Mouse (Mus musculus): Measurements from ENCODE around the gene Erf.
A peak's percentile ranks its signal among the peaks of the same experiment; 100 is the strongest.

DNA sequence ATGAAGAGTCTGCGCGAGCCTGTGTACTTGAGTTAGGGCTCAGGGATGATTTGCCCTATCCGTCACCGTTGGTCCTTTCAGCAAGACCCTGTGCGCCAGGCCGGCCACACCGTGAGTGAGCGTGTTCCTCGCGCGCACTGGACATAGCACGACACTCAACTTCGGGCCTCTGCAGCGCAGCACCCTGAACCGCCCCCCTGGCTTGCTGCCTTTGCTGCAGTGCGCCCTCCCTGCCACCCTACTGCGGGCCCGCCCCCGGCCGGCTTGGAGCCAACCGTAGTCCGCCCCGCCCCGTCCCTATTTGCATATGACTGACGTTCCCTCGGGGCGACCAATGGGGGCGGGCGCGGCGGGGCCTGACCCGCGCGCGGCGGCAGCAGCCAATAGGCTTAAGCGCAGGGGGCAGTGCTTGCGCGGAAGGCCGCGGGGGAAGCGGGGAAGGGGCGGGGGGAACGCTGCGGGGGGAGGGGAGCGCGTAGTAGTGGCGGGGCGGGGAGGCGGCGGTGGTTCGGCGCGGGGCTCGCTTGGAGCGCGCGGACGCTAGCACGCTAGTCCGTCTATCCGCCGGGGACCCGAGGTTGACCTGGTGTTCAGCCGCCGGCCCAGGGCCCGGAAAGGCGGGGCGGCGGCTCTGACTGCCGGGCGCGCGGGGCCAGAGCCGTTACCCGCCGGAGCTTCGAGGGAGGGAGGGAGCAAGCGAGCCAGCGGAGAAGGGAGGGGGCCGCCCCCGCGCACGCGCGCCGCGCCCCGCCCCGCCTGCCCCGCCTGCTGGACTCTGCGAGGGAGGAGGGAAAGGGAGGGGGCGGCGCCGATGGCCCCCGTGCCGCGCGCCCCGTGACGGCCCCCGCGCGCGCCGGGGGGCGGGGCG lies 31.4 kb upstream of the Erf start:
- TF ChIP-seq POLR2A (IDR thresholded peaks at IDR 0.05; ENCODE audit: low read depth, low read length) = peak; percentile 29
- no peak for TF ChIP-seq CTCF (IDR thresholded peaks at IDR 0.05; ENCODE audit: extremely low read depth, insufficient read length, insufficient replicate concordance, low read depth, low read length)

Measured in small intestine, adult 2 months (tissue).